Mouse (Mus musculus): Measurements from ENCODE around the gene Ctu2. TPM values are rescaled to one million over a fixed set of nuclear protein-coding genes. Genes with fewer than 3 reads are reported as not detected.

The Ctu2 gene
- total and polyA plus RNA-seq, 2 experiments = 7.0 to 27.0 TPM

- Histone ChIP-seq H3K4me1 (ENCODE audit: control insufficient read depth, insufficient read depth, low read length) (no peaks in the 10 kb centered on the region), H3K36me3 (ENCODE audit: control insufficient read depth, insufficient read depth, low read length) (no peaks in the 10 kb centered on the region), H3K27me3 (ENCODE audit: control insufficient read depth, insufficient read depth, low read length) (no peaks in the 10 kb centered on the region), H3K9ac (ENCODE audit: low read depth, low read length) (no peak overlapping the region), H3K27ac (replicated peaks; ENCODE audit: insufficient read depth, low read depth, low read length) (no peak overlapping the region), H3K4me3 (ENCODE audit: insufficient read depth, low read depth, low read length) (no peak overlapping the region), H3K79me2 (ENCODE audit: control insufficient read depth, insufficient read depth, low read length) (no peaks in the 10 kb centered on the region)
- 32% methylated on average over 10 of the region's 10 CpGs for WGBS
- TF ChIP-seq POLR2A (IDR thresholded peaks at IDR 0.05; ENCODE audit: extremely low read depth, insufficient read depth, low read length) (no peak), CTCF (IDR thresholded peaks at IDR 0.05; ENCODE audit: low read depth, low read length) (peak; percentile 91)
- DNase-seq (ENCODE audit: extremely low read depth, low read depth, low spot score) = peak; percentile 48
Observed at GRCm38 (mm10) chr8:122500856-122501255, 24.9 kb downstream of the Ctu2 start.

- H3K4me3 ChIP-seq (ENCODE audit: insufficient read depth, low read depth, low read length) = no peak overlapping the region
- no peaks in the 10 kb centered on the region for H3K4me1 ChIP-seq (ENCODE audit: control insufficient read depth, insufficient read depth, low read length)
- no peak for DNase-seq (ENCODE audit: extremely low read depth, low read depth, low spot score)
- H3K79me2 ChIP-seq (ENCODE audit: control insufficient read depth, insufficient read depth, low read length) = peaks cover 6% of the 10 kb centered on the region
- no peaks in the 10 kb centered on the region for H3K36me3 ChIP-seq (ENCODE audit: control insufficient read depth, insufficient read depth, low read length)
- H3K27me3 ChIP-seq (ENCODE audit: control insufficient read depth, insufficient read depth, low read length) = no peaks in the 10 kb centered on the region
- WGBS = 82% methylated on average over 16 of the region's 16 CpGs
- no peak overlapping the region for H3K27ac ChIP-seq (replicated peaks; ENCODE audit: insufficient read depth, low read depth, low read length)
- no peak overlapping the region for H3K9ac ChIP-seq (ENCODE audit: low read depth, low read length)
- no peak for TF ChIP-seq CTCF (IDR thresholded peaks at IDR 0.05; ENCODE audit: low read depth, low read length)
- no peak for TF ChIP-seq POLR2A (IDR thresholded peaks at IDR 0.05; ENCODE audit: extremely low read depth, insufficient read depth, low read length)
Observed at GRCm38 (mm10) chr8:122511552-122511951, 35.6 kb downstream of the Ctu2 start.

- no peak for DNase-seq (ENCODE audit: extremely low read depth, low read depth, low spot score)
- Histone ChIP-seq H3K79me2 (ENCODE audit: control insufficient read depth, insufficient read depth, low read length) (peaks cover 6% of the 10 kb centered on the region), H3K9ac (ENCODE audit: low read depth, low read length) (no peak overlapping the region), H3K27me3 (ENCODE audit: control insufficient read depth, insufficient read depth, low read length) (no peaks in the 10 kb centered on the region), H3K4me3 (ENCODE audit: insufficient read depth, low read depth, low read length) (no peak overlapping the region), H3K36me3 (ENCODE audit: control insufficient read depth, insufficient read depth, low read length) (no peaks in the 10 kb centered on the region), H3K4me1 (ENCODE audit: control insufficient read depth, insufficient read depth, low read length) (peaks cover 4% of the 10 kb centered on the region; the same call in 1 of the 2 replicates), H3K27ac (replicated peaks; ENCODE audit: insufficient read depth, low read depth, low read length) (no peak overlapping the region)
- TF ChIP-seq POLR2A (IDR thresholded peaks at IDR 0.05; ENCODE audit: extremely low read depth, insufficient read depth, low read length) (no peak), CTCF (IDR thresholded peaks at IDR 0.05; ENCODE audit: low read depth, low read length) (no peak)
- 81% methylated on average over 7 of the region's 7 CpGs for WGBS
Observed at GRCm38 (mm10) chr8:122512392-122512791, 36.4 kb downstream of the Ctu2 start.

- Histone ChIP-seq H3K36me3 (ENCODE audit: control insufficient read depth, insufficient read depth, low read length) (no peaks in the 10 kb centered on the region), H3K79me2 (ENCODE audit: control insufficient read depth, insufficient read depth, low read length) (peaks cover 4% of the 10 kb centered on the region), H3K27me3 (ENCODE audit: control insufficient read depth, insufficient read depth, low read length) (no peaks in the 10 kb centered on the region), H3K4me1 (ENCODE audit: control insufficient read depth, insufficient read depth, low read length) (peaks cover 10% of the 10 kb centered on the region), H3K27ac (replicated peaks; ENCODE audit: insufficient read depth, low read depth, low read length) (no peak overlapping the region), H3K9ac (ENCODE audit: low read depth, low read length) (no peak overlapping the region), H3K4me3 (ENCODE audit: insufficient read depth, low read depth, low read length) (no peak overlapping the region)
- TF ChIP-seq POLR2A (IDR thresholded peaks at IDR 0.05; ENCODE audit: extremely low read depth, insufficient read depth, low read length) (no peak), CTCF (IDR thresholded peaks at IDR 0.05; ENCODE audit: low read depth, low read length) (no peak)
- DNase-seq (ENCODE audit: extremely low read depth, low read depth, low spot score) = no peak
- 89% methylated on average over 14 of the region's 14 CpGs for WGBS
Observed at GRCm38 (mm10) chr8:122515699-122516098, 39.8 kb downstream of the Ctu2 start.

- peaks cover 12% of the 10 kb centered on the region for H3K4me1 ChIP-seq (ENCODE audit: control insufficient read depth, insufficient read depth, low read length)
- H3K4me3 ChIP-seq (ENCODE audit: insufficient read depth, low read depth, low read length) = no peak overlapping the region
- H3K36me3 ChIP-seq (ENCODE audit: control insufficient read depth, insufficient read depth, low read length) = no peaks in the 10 kb centered on the region
- TF ChIP-seq CTCF (IDR thresholded peaks at IDR 0.05; ENCODE audit: low read depth, low read length) (no peak), POLR2A (IDR thresholded peaks at IDR 0.05; ENCODE audit: extremely low read depth, insufficient read depth, low read length) (no peak)
- H3K27me3 ChIP-seq (ENCODE audit: control insufficient read depth, insufficient read depth, low read length) = no peaks in the 10 kb centered on the region
- H3K27ac ChIP-seq (replicated peaks; ENCODE audit: insufficient read depth, low read depth, low read length) = peak overlapping the region; percentile 64
- DNase-seq (ENCODE audit: extremely low read depth, low read depth, low spot score) = no peak
- no peak overlapping the region for H3K9ac ChIP-seq (ENCODE audit: low read depth, low read length)
- WGBS = 60% methylated on average over 6 of the region's 6 CpGs
- peaks cover 4% of the 10 kb centered on the region for H3K79me2 ChIP-seq (ENCODE audit: control insufficient read depth, insufficient read depth, low read length)
Observed at GRCm38 (mm10) chr8:122517541-122518190, 41.7 kb downstream of the Ctu2 start.

GRCm38 (mm10) chr8:122520611-122521010 is 44.7 kb downstream of the Ctu2 start:
- Histone ChIP-seq H3K27ac (replicated peaks; ENCODE audit: insufficient read depth, low read depth, low read length) (peak overlapping the region; percentile 9; the same call in 1 of the 2 replicates), H3K36me3 (ENCODE audit: control insufficient read depth, insufficient read depth, low read length) (no peaks in the 10 kb centered on the region)

More at GRCm38 (mm10) chr8:122520611-122521010, 44.7 kb downstream of the Ctu2 start:
- TF ChIP-seq POLR2A (IDR thresholded peaks at IDR 0.05; ENCODE audit: extremely low read depth, insufficient read depth, low read length) (no peak), CTCF (IDR thresholded peaks at IDR 0.05; ENCODE audit: low read depth, low read length) (no peak)
- 74% methylated on average over 11 of the region's 11 CpGs for WGBS
- H3K9ac ChIP-seq (ENCODE audit: low read depth, low read length) = no peak overlapping the region
- H3K4me3 ChIP-seq (ENCODE audit: insufficient read depth, low read depth, low read length) = no peak overlapping the region
- no peaks in the 10 kb centered on the region for H3K27me3 ChIP-seq (ENCODE audit: control insufficient read depth, insufficient read depth, low read length)
- H3K79me2 ChIP-seq (ENCODE audit: control insufficient read depth, insufficient read depth, low read length) = no peaks in the 10 kb centered on the region
- peaks cover 20% of the 10 kb centered on the region for H3K4me1 ChIP-seq (ENCODE audit: control insufficient read depth, insufficient read depth, low read length)
- no peak for DNase-seq (ENCODE audit: extremely low read depth, low read depth, low spot score)
